Mouse (Mus musculus) megakaryocyte, embryonic 14.5 days (primary cell): ENCODE measurements around the gene Tmem88b.

Source experiments
- FLI1 ChIP-seq: IDR thresholded peaks from 2 replicates; pipeline ENCODE4 v1.6.1; 2012; ENCODE audit warnings: low read length, inconsistent platforms, mixed read lengths
- GATA1 ChIP-seq: IDR thresholded peaks from 3 replicates; pipeline ENCODE4 v1.6.1; 2012; ENCODE audit warnings: mixed read lengths, low read length, inconsistent platforms, borderline replicate concordance

- TF ChIP-seq FLI1, result no peak
- TF ChIP-seq GATA1, result no peak
Measured at GRCm38 (mm10) chr4:155734350-155734941, 51.2 kb downstream of the Tmem88b start, which contains the start of gene Tmem240.
